Mouse (Mus musculus): ENCODE measurements around the gene Ube2m. TPM values are rescaled to one million over a fixed set of nuclear protein-coding genes. Genes with fewer than 3 reads are reported as not detected.

Gene Ube2m
- polyA plus RNA-seq, 1 experiment from 2014 or later: 157 TPM

- peaks cover 55% of the 10 kb centered on the region for H3K27me3 ChIP-seq (replicated peaks; ENCODE audit: low read depth, poor library complexity, severe bottlenecking)
- H3K27ac ChIP-seq (replicated peaks): no peak overlapping the region
- peaks cover 15% of the 10 kb centered on the region for H3K9me3 ChIP-seq
- no peak for DNase-seq (ENCODE audit: low spot score)
- 40% methylated on average over 16 of the region's 16 CpGs for WGBS
- H3K4me3 ChIP-seq: peak overlapping the region; percentile 61
- H3K36me3 ChIP-seq (replicated peaks): no peaks in the 10 kb centered on the region
- peaks cover 24% of the 10 kb centered on the region for H3K4me1 ChIP-seq
Measured at GRCm38 (mm10) chr7:13043120-13043444, 5.0 kb upstream of the Ube2m start.

DNA sequence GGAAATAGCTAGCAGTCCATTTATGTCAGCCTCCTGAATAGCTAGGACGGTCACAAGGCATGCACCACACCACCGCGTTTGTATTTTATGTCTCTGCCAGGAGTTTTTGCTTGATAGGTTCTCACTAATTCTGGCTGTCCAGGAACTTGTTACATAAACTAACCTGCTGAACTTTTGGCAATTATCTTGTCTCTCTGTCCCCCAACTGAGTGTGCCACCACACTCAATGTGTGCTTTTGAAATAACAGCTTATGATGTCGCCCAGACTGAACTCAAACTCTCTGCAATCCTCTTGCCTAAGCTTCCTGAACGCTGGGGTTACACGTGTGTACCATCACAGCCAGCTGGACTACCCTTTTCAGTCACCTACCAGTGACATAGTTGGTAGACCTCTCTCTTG, 4.4 kb upstream of the Ube2m start:
- WGBS: 78% methylated on average over 6 of the region's 6 CpGs
- H3K4me3 ChIP-seq: no peak overlapping the region
- DNase-seq (ENCODE audit: low spot score): no peak
- no peaks in the 10 kb centered on the region for H3K36me3 ChIP-seq (replicated peaks)
- H3K27me3 ChIP-seq (replicated peaks; ENCODE audit: low read depth, poor library complexity, severe bottlenecking): peaks cover 55% of the 10 kb centered on the region
- peaks cover 15% of the 10 kb centered on the region for H3K9me3 ChIP-seq
- no peak overlapping the region for H3K27ac ChIP-seq (replicated peaks)
- H3K4me1 ChIP-seq: peaks cover 24% of the 10 kb centered on the region

DNA sequence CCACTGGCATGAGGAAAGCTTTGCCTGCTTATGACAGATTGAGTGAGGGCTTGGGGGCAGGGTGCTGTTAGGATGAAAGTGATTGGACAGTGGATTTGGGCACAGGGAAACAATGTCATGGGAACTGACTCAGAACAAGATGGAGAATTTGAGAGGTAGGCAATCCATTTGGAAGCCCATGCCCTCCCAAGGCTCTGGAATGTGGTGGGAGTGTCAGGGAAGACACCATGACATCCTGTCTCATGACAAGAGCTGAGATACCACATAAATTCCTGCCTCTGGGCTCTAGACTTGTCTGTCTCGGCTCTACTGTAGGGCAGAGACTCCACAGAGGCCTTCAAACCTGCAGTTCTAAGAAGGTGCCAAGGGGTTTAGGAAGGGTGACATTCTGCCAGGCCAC, 3.2 kb upstream of the Ube2m start:
- Histone ChIP-seq H3K9me3 (peaks cover 15% of the 10 kb centered on the region), H3K27ac (replicated peaks) (no peak overlapping the region), H3K4me1 (peaks cover 32% of the 10 kb centered on the region), H3K27me3 (replicated peaks; ENCODE audit: low read depth, poor library complexity, severe bottlenecking) (peaks cover 55% of the 10 kb centered on the region), H3K36me3 (replicated peaks) (peaks cover 3% of the 10 kb centered on the region), H3K4me3 (no peak overlapping the region)
- no peak for DNase-seq (ENCODE audit: low spot score)
- 71% methylated on average over 1 of the region's 1 CpGs for WGBS

DNA sequence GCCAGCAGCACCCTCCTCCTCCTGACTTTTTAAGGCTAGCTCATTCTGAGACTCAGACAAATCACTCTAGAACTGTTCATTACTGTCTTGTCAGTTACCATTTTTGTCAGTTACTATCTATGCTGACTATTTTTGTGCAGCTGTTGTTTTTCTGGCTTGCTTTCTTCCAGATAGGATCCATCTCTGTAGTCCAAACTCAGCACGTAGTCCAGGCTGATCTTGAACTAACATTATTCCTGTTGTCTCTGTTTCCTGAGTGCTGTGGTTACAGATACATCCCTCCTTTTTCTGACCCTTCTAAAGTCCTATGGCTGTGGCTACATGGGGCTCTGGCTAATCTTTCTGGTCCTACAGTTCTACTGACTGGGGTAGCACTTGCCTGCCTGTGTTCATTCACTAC, 1.1 kb upstream of the Ube2m start:
- DNase-seq (ENCODE audit: low spot score): no peak
- peaks cover 37% of the 10 kb centered on the region for H3K27me3 ChIP-seq (replicated peaks; ENCODE audit: low read depth, poor library complexity, severe bottlenecking)
- H3K36me3 ChIP-seq (replicated peaks): peaks cover 19% of the 10 kb centered on the region
- WGBS: 91% methylated on average over 1 of the region's 1 CpGs
- peak overlapping the region; percentile 100; the same call in 1 of the 2 replicates for H3K27ac ChIP-seq (replicated peaks)
- peak overlapping the region; percentile 84 for H3K4me3 ChIP-seq
- H3K9me3 ChIP-seq: peaks cover 15% of the 10 kb centered on the region
- H3K4me1 ChIP-seq: peaks cover 43% of the 10 kb centered on the region

- Histone ChIP-seq H3K27ac (replicated peaks) (peak overlapping the region; percentile 100), H3K9me3 (peaks cover 12% of the 10 kb centered on the region), H3K27me3 (replicated peaks; ENCODE audit: low read depth, poor library complexity, severe bottlenecking) (peaks cover 32% of the 10 kb centered on the region), H3K36me3 (replicated peaks) (peaks cover 19% of the 10 kb centered on the region), H3K4me1 (peaks cover 43% of the 10 kb centered on the region), H3K4me3 (peak overlapping the region; percentile 84)
- DNase-seq (ENCODE audit: low spot score): no peak
- 28% methylated on average over 15 of the region's 15 CpGs for WGBS
Measured at GRCm38 (mm10) chr7:13038621-13039169, 620 bp upstream of the Ube2m start.

GRCm38 (mm10) chr7:13037366-13037765, 709 bp downstream of the Ube2m start:
- Histone ChIP-seq H3K4me1 (peaks cover 48% of the 10 kb centered on the region), H3K9me3 (no peaks in the 10 kb centered on the region), H3K36me3 (replicated peaks) (peaks cover 31% of the 10 kb centered on the region), H3K27me3 (replicated peaks; ENCODE audit: low read depth, poor library complexity, severe bottlenecking) (peaks cover 19% of the 10 kb centered on the region), H3K27ac (replicated peaks) (peak overlapping the region; percentile 100), H3K4me3 (peak overlapping the region; percentile 84)
- 2% methylated on average over 32 of the region's 33 CpGs for whole genome bisulfite sequencing
- DNase-seq (ENCODE audit: low spot score): no peak

DNA sequence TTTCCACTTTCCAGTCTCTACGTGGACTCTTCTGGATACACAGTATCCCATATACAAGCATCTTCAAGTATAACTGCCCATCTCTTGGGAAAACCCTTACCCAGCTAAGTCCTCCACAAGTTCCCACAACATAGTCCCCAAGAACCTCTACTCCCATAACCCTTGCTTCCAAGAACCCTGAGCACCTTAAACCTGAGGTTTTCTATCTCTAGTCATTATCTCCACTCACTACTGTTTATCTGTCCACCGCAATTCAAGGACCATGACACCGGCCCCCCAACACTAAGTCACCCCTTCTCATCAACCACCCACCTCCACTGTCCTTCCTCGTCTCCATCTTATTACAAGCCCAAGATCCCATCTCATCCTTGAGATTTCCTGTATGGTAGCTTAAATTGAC, 1.3 kb downstream of the Ube2m start:
- peaks cover 37% of the 10 kb centered on the region for H3K36me3 ChIP-seq (replicated peaks)
- H3K4me1 ChIP-seq: peaks cover 48% of the 10 kb centered on the region
- H3K4me3 ChIP-seq: peak overlapping the region; percentile 84
- DNase-seq (ENCODE audit: low spot score): no peak
- H3K9me3 ChIP-seq: no peaks in the 10 kb centered on the region
- peak overlapping the region; percentile 100 for H3K27ac ChIP-seq (replicated peaks)
- peaks cover 13% of the 10 kb centered on the region for H3K27me3 ChIP-seq (replicated peaks; ENCODE audit: low read depth, poor library complexity, severe bottlenecking)
- WGBS: 47% methylated on average over 4 of the region's 4 CpGs

GRCm38 (mm10) chr7:13035211-13035855, 2.7 kb downstream of the Ube2m start:
- no peaks in the 10 kb centered on the region for H3K9me3 ChIP-seq
- WGBS: 87% methylated on average over 17 of the region's 17 CpGs
- H3K4me3 ChIP-seq: peak overlapping the region; percentile 84
- H3K36me3 ChIP-seq (replicated peaks): peaks cover 52% of the 10 kb centered on the region
- no peak for DNase-seq (ENCODE audit: low spot score)
- peak overlapping the region; percentile 85 for H3K27ac ChIP-seq (replicated peaks)
- H3K4me1 ChIP-seq: peaks cover 48% of the 10 kb centered on the region
- no peaks in the 10 kb centered on the region for H3K27me3 ChIP-seq (replicated peaks; ENCODE audit: low read depth, poor library complexity, severe bottlenecking)

DNA sequence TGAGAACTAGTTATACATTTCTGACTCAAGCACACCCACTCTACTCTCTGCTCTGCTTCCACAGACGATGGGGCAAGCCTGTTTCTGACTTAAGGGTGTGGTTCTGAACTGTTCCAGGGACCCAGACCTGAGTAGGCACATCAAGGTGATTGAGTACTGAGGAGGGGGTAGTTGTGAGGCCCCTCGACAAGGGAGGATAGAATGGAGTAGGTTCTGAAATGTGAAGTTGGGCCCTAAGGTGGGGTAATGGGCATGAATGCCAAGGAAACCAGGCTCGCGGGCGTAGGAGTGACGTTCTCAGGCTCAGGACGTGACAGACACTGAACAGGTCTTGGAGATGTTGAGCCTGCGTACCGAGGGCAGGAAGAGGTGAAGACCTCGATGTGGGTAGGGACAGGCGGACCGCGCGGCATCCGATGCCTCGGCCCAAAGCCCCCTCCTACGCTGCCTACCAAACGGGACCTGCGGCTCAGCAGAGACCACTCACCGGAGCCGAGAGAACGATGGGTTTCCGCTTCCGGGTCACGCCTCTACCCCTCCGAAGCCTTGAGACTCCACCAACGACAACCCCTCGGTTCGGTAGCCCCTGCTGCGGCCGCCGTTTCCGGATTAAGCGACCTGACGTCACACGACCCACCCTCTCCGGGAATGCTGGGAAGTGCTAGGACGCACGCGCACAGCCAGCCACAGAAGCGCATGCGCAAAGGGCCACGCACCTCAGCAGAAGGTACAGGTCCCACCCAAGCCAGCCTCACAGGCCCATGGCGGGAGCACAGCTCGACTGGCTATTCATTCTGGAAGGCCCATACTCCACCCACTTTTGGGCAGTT, 3.7 kb downstream of the Ube2m start, which contains the start of gene Chmp2a:
TSS of gene Chmp2a (minus strand) at position 660 of the 830 bp plus-strand sequence.
- Histone ChIP-seq H3K27ac (replicated peaks) (peak within 1 kb of the TSS; percentile 85), H3K36me3 (replicated peaks) (peaks cover 61% of the 10 kb centered on the region), H3K9me3 (no peaks in the 10 kb centered on the region), H3K4me3 (peak within 1 kb of the TSS; percentile 84), H3K27me3 (replicated peaks; ENCODE audit: low read depth, poor library complexity, severe bottlenecking) (no peaks in the 10 kb centered on the region), H3K4me1 (peaks cover 47% of the 10 kb centered on the region)
- WGBS: under 1% methylated on average over 45 of the region's 45 CpGs
- DNase-seq (ENCODE audit: low spot score): peak; percentile 98

DNA sequence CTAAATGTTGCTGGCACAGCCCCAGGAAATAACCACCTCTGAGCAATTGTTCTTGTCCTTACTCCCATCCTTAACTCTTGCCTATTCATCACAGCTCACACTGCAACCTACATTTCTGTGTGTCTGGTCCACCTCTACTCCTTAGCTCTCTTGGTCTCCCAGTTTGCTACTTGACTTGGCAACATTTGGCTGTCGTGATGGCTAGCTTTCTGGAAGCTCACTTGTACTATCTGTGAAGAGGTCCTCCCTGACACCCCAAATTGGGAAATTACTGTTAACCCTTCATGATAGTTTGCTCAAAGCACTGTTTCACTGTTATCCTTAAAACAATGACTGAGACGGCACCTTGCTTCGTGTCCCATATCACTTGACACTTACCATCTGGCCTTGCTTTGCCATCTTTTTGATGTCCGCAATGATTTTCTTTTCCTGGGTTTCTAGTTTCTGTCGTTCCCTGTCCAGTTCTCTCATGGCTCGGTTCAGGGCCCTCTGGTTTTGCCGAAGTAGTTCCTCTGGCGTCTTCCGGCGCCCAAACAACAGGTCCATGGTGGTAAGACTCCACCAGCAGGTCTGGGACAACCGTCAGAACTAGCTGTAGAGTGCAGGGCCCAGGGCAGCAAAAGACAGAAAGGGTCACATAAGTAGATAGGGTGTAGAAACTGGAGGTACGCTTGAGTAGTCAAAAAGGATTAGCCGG, 4.5 kb downstream of the Ube2m start:
- Histone ChIP-seq H3K27ac (replicated peaks) (peak overlapping the region; percentile 85), H3K36me3 (replicated peaks) (peaks cover 69% of the 10 kb centered on the region), H3K4me3 (peak overlapping the region; percentile 84), H3K9me3 (no peaks in the 10 kb centered on the region), H3K27me3 (replicated peaks; ENCODE audit: low read depth, poor library complexity, severe bottlenecking) (no peaks in the 10 kb centered on the region), H3K4me1 (peaks cover 39% of the 10 kb centered on the region)
- WGBS: 55% methylated on average over 13 of the region's 13 CpGs
- DNase-seq (ENCODE audit: low spot score): no peak

DNA sequence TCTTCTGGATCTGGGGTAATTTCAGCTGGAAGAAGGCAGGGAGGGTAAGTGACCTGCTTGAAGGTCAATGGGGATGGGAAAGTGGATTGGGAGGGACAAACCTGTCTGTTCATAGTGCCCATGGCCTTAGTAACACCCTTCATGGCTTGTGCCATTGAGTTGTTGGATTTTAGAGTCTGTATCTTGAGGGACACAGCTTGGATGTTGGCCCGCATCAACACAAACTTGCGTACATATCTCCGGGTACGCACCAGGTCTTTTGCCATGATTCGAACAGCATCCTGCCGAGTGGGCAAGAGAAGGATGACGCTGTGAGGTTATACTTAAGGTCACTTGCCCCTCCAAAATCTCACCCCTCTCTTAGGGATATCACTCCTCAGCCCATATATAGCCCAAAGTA, 5.5 kb downstream of the Ube2m start:
- Histone ChIP-seq H3K27ac (replicated peaks) (no peak overlapping the region), H3K4me1 (peaks cover 39% of the 10 kb centered on the region), H3K27me3 (replicated peaks; ENCODE audit: low read depth, poor library complexity, severe bottlenecking) (no peaks in the 10 kb centered on the region), H3K36me3 (replicated peaks) (peaks cover 80% of the 10 kb centered on the region), H3K4me3 (peak overlapping the region; percentile 84), H3K9me3 (no peaks in the 10 kb centered on the region)
- WGBS: 93% methylated on average over 7 of the region's 7 CpGs
- no peak for DNase-seq (ENCODE audit: low spot score)

DNA sequence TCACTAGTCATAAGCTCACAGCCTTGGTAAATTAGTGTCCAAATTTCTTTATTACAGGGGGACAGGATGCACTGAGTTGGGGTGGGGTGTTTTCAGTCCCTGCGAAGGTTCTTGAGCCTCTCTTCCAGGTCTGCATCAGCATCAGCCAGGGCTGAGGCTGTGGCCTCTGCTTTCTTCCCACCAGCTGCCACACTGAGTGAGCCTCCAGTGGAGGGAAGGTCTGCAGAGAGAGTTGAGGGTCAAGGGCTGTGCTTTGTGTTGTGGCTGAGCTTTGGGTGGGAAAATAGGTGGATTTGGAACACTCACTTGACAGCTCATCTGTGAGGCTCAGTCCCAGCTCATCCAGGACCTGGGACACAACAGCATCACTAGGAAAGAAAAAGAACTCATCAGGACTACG, 6.1 kb downstream of the Ube2m start:
- no peak overlapping the region for H3K27ac ChIP-seq (replicated peaks)
- H3K9me3 ChIP-seq: no peaks in the 10 kb centered on the region
- H3K27me3 ChIP-seq (replicated peaks; ENCODE audit: low read depth, poor library complexity, severe bottlenecking): no peaks in the 10 kb centered on the region
- 0 out of 2 replicates have a peak overlapping the region, but pooled peaks have one; percentile 21 for H3K4me3 ChIP-seq
- WGBS: 86% methylated on average over 2 of the region's 2 CpGs
- no peak for DNase-seq (ENCODE audit: low spot score)
- H3K36me3 ChIP-seq (replicated peaks): peaks cover 85% of the 10 kb centered on the region
- H3K4me1 ChIP-seq: peaks cover 42% of the 10 kb centered on the region
